Mouse (Mus musculus): ENCODE results near the gene Bmper. TPM values are rescaled to one million over a fixed set of nuclear protein-coding genes. Genes with fewer than 3 reads are reported as not detected.

The Bmper gene
- polyA plus RNA-seq, 1 experiment from 2014 or later: 6.9 TPM

GRCm38 (mm10) chr9:23412956-23413355 lies 190.1 kb downstream of the Bmper start:
- H3K9me3 ChIP-seq (ENCODE audit: control insufficient read depth, low read depth, low read length): peaks cover 4% of the 10 kb centered on the region; the same call in 1 of the 2 replicates
- 77% methylated on average over 2 of the region's 2 CpGs for WGBS
- no peak overlapping the region for H3K4me3 ChIP-seq (ENCODE audit: low read depth, low read length)
- H3K4me1 ChIP-seq (ENCODE audit: control insufficient read depth, insufficient read depth, low read length): no peaks in the 10 kb centered on the region
- no peak overlapping the region for H3K9ac ChIP-seq (replicated peaks; ENCODE audit: low read depth, low read length)
- no peak for ATAC-seq (ENCODE audit: insufficient number of reproducible peaks, insufficient read depth, low FRiP score, low read depth)
- H3K27me3 ChIP-seq (ENCODE audit: control insufficient read depth, insufficient read depth, low read length): no peaks in the 10 kb centered on the region
- H3K4me2 ChIP-seq (replicated peaks; ENCODE audit: low read depth, low read length): no peak overlapping the region
- H3K36me3 ChIP-seq (ENCODE audit: control insufficient read depth, insufficient read depth, low read length): no peaks in the 10 kb centered on the region
- H3K27ac ChIP-seq (ENCODE audit: low read length): no peak overlapping the region

- 75% methylated on average over 2 of the region's 2 CpGs for WGBS
Measured at GRCm38 (mm10) chr9:23419107-23419506, 196.2 kb downstream of the Bmper start.

GRCm38 (mm10) chr9:23423748-23424147 lies 200.9 kb downstream of the Bmper start:
- no peak overlapping the region for H3K4me3 ChIP-seq (ENCODE audit: low read depth, low read length)
- H3K9me3 ChIP-seq (ENCODE audit: control insufficient read depth, low read depth, low read length): no peaks in the 10 kb centered on the region
- no peaks in the 10 kb centered on the region for H3K4me1 ChIP-seq (ENCODE audit: control insufficient read depth, insufficient read depth, low read length)
- no peaks in the 10 kb centered on the region for H3K27me3 ChIP-seq (ENCODE audit: control insufficient read depth, insufficient read depth, low read length)
- no peak overlapping the region for H3K27ac ChIP-seq (ENCODE audit: low read length)
- H3K9ac ChIP-seq (replicated peaks; ENCODE audit: low read depth, low read length): no peak overlapping the region
- no peak overlapping the region for H3K4me2 ChIP-seq (replicated peaks; ENCODE audit: low read depth, low read length)
- H3K36me3 ChIP-seq (ENCODE audit: control insufficient read depth, insufficient read depth, low read length): no peaks in the 10 kb centered on the region
- no peak for ATAC-seq (ENCODE audit: insufficient number of reproducible peaks, insufficient read depth, low FRiP score, low read depth)
- WGBS: 87% methylated on average over 1 of the region's 1 CpGs

More at GRCm38 (mm10) chr9:23419107-23419506, 196.2 kb downstream of the Bmper start:
- Histone ChIP-seq H3K9me3 (ENCODE audit: control insufficient read depth, low read depth, low read length) (peaks cover 4% of the 10 kb centered on the region; the same call in 1 of the 2 replicates), H3K36me3 (ENCODE audit: control insufficient read depth, insufficient read depth, low read length) (no peaks in the 10 kb centered on the region), H3K27ac (ENCODE audit: low read length) (no peak overlapping the region), H3K4me1 (ENCODE audit: control insufficient read depth, insufficient read depth, low read length) (no peaks in the 10 kb centered on the region), H3K27me3 (ENCODE audit: control insufficient read depth, insufficient read depth, low read length) (no peaks in the 10 kb centered on the region), H3K4me3 (ENCODE audit: low read depth, low read length) (no peak overlapping the region), H3K9ac (replicated peaks; ENCODE audit: low read depth, low read length) (no peak overlapping the region), H3K4me2 (replicated peaks; ENCODE audit: low read depth, low read length) (no peak overlapping the region)
- no peak for ATAC-seq (ENCODE audit: insufficient number of reproducible peaks, insufficient read depth, low FRiP score, low read depth)

DNA sequence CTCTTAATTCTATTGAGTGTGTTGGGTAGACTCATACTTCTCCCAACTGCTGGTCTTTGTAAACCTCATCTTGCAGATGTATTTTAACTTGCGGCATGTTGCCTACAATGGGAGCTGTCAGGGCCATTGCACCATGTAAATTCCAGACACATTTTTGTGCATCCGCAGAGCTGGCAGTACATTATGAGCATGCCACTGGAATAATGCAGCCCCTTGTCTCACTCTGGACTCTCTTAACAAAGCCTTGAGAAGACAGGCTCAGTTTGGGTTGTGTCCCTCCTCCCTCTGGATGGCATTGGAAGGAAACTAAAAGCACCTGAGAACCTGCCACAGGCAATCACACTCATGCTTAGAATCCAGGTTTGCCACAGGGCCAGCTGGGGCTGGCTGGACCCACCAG lies 209.8 kb downstream of the Bmper start:
- no peaks in the 10 kb centered on the region for H3K27me3 ChIP-seq (ENCODE audit: control insufficient read depth, insufficient read depth, low read length)
- no peaks in the 10 kb centered on the region for H3K36me3 ChIP-seq (ENCODE audit: control insufficient read depth, insufficient read depth, low read length)
- no peak overlapping the region for H3K4me3 ChIP-seq (ENCODE audit: low read depth, low read length)
- no peak overlapping the region for H3K27ac ChIP-seq (ENCODE audit: low read length)
- H3K4me1 ChIP-seq (ENCODE audit: control insufficient read depth, insufficient read depth, low read length): no peaks in the 10 kb centered on the region
- H3K9me3 ChIP-seq (ENCODE audit: control insufficient read depth, low read depth, low read length): no peaks in the 10 kb centered on the region
- no peak overlapping the region for H3K4me2 ChIP-seq (replicated peaks; ENCODE audit: low read depth, low read length)
- ATAC-seq (ENCODE audit: insufficient number of reproducible peaks, insufficient read depth, low FRiP score, low read depth): no peak
- 89% methylated on average over 2 of the region's 2 CpGs for WGBS
- H3K9ac ChIP-seq (replicated peaks; ENCODE audit: low read depth, low read length): no peak overlapping the region

GRCm38 (mm10) chr9:23433238-23433637 lies 210.4 kb downstream of the Bmper start:
- Histone ChIP-seq H3K9ac (replicated peaks; ENCODE audit: low read depth, low read length) (no peak overlapping the region), H3K4me3 (ENCODE audit: low read depth, low read length) (no peak overlapping the region), H3K9me3 (ENCODE audit: control insufficient read depth, low read depth, low read length) (no peaks in the 10 kb centered on the region), H3K27ac (ENCODE audit: low read length) (no peak overlapping the region), H3K4me2 (replicated peaks; ENCODE audit: low read depth, low read length) (no peak overlapping the region), H3K4me1 (ENCODE audit: control insufficient read depth, insufficient read depth, low read length) (no peaks in the 10 kb centered on the region), H3K27me3 (ENCODE audit: control insufficient read depth, insufficient read depth, low read length) (no peaks in the 10 kb centered on the region), H3K36me3 (ENCODE audit: control insufficient read depth, insufficient read depth, low read length) (no peaks in the 10 kb centered on the region)
- no peak for ATAC-seq (ENCODE audit: insufficient number of reproducible peaks, insufficient read depth, low FRiP score, low read depth)
- WGBS: 85% methylated on average over 3 of the region's 3 CpGs

DNA sequence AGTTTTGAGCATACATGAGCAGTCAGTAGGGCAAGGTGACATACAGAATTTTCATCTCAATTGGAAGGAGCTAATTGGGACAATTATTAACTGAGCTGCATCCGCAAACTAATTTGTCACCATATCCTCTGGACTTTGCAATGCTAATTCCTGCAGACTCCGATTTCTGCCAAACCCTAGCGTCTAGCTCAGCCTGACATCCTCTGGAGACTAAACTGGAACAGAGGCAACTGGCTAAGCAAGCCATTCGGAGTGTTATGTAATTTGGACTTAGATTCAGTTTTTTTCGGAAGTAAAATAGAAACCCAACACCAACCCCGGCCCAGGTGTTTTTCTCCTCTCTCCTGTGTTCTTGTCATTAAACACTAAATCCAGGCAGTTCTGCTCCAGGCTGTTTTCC lies 213.9 kb downstream of the Bmper start:
- H3K36me3 ChIP-seq (ENCODE audit: control insufficient read depth, insufficient read depth, low read length): no peaks in the 10 kb centered on the region
- H3K4me2 ChIP-seq (replicated peaks; ENCODE audit: low read depth, low read length): no peak overlapping the region
- ATAC-seq (ENCODE audit: insufficient number of reproducible peaks, insufficient read depth, low FRiP score, low read depth): no peak
- no peaks in the 10 kb centered on the region for H3K9me3 ChIP-seq (ENCODE audit: control insufficient read depth, low read depth, low read length)
- H3K27ac ChIP-seq (ENCODE audit: low read length): no peak overlapping the region
- no peak overlapping the region for H3K9ac ChIP-seq (replicated peaks; ENCODE audit: low read depth, low read length)
- H3K4me3 ChIP-seq (ENCODE audit: low read depth, low read length): no peak overlapping the region
- H3K27me3 ChIP-seq (ENCODE audit: control insufficient read depth, insufficient read depth, low read length): no peaks in the 10 kb centered on the region
- WGBS: 68% methylated on average over 6 of the region's 6 CpGs
- H3K4me1 ChIP-seq (ENCODE audit: control insufficient read depth, insufficient read depth, low read length): no peaks in the 10 kb centered on the region

DNA sequence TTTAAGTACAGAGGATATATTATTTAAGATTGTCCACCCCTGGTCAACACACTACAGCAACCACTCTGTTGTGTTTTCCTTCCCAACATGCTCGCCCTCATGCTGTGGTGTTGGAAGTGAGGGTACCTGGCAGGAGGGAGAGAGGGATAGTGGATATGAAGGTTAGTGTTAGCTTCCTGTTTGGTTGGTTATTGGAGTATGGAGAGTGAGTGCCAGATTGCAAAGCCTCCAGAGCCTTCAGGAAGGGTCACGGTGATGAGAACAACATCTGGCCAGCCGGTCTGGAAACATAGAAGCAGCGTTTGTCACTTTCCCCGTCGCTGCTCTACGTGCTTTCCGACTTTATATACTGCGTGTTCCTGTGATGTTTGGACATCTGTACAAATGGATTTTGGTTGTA lies 215.8 kb downstream of the Bmper start:
- Histone ChIP-seq H3K4me1 (ENCODE audit: control insufficient read depth, insufficient read depth, low read length) (no peaks in the 10 kb centered on the region), H3K4me2 (replicated peaks; ENCODE audit: low read depth, low read length) (no peak overlapping the region), H3K27me3 (ENCODE audit: control insufficient read depth, insufficient read depth, low read length) (no peaks in the 10 kb centered on the region), H3K4me3 (ENCODE audit: low read depth, low read length) (no peak overlapping the region), H3K9ac (replicated peaks; ENCODE audit: low read depth, low read length) (no peak overlapping the region), H3K27ac (ENCODE audit: low read length) (no peak overlapping the region), H3K36me3 (ENCODE audit: control insufficient read depth, insufficient read depth, low read length) (no peaks in the 10 kb centered on the region), H3K9me3 (ENCODE audit: control insufficient read depth, low read depth, low read length) (no peaks in the 10 kb centered on the region)
- 76% methylated on average over 9 of the region's 9 CpGs for WGBS
- no peak for ATAC-seq (ENCODE audit: insufficient number of reproducible peaks, insufficient read depth, low FRiP score, low read depth)

DNA sequence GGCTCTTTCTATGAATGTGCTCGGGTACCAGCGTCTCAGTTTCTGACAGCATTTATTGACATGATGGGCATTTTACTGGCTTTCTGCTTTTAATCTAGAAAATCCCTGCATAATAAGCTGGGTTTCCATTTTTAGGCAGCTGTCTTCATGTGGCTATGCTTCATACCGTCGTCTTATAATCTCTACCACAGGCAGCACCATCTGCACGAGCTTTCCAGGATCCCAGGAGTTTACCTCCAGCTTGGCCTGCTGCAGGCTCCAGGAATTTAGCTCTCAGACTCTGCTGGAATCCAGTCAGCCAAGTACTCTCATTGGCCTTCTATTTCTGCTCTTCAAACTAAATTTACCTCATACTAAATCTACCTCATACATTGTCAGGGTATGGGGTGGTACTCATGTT lies 219.3 kb downstream of the Bmper start:
- WGBS: 56% methylated on average over 5 of the region's 5 CpGs
- no peak overlapping the region for H3K9ac ChIP-seq (replicated peaks; ENCODE audit: low read depth, low read length)
- H3K4me3 ChIP-seq (ENCODE audit: low read depth, low read length): no peak overlapping the region
- H3K9me3 ChIP-seq (ENCODE audit: control insufficient read depth, low read depth, low read length): no peaks in the 10 kb centered on the region
- no peaks in the 10 kb centered on the region for H3K4me1 ChIP-seq (ENCODE audit: control insufficient read depth, insufficient read depth, low read length)
- H3K27me3 ChIP-seq (ENCODE audit: control insufficient read depth, insufficient read depth, low read length): no peaks in the 10 kb centered on the region
- no peak overlapping the region for H3K4me2 ChIP-seq (replicated peaks; ENCODE audit: low read depth, low read length)
- H3K36me3 ChIP-seq (ENCODE audit: control insufficient read depth, insufficient read depth, low read length): no peaks in the 10 kb centered on the region
- no peak for ATAC-seq (ENCODE audit: insufficient number of reproducible peaks, insufficient read depth, low FRiP score, low read depth)
- no peak overlapping the region for H3K27ac ChIP-seq (ENCODE audit: low read length)

DNA sequence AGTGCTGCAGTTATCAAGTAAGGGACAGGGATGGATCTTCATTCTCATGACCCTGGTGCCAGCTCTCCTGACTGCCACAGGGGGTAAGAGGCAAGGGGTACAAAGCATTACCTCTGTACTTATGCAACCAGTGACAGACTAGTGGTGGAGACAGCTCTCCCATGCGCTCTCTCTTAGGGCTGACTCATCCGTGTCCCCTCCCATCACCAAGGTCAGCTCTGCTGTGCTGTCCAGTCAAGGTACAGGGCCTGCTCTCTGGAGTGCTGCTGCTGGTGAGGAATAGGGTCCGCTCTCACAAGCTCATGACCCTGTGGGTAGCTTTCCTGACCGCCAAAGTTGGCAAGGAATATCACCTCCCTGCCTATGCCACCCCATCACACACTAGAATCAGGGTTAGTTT lies 222.1 kb downstream of the Bmper start:
- ATAC-seq (ENCODE audit: insufficient number of reproducible peaks, insufficient read depth, low FRiP score, low read depth): no peak
- Histone ChIP-seq H3K4me2 (replicated peaks; ENCODE audit: low read depth, low read length) (no peak overlapping the region), H3K27ac (ENCODE audit: low read length) (no peak overlapping the region), H3K9ac (replicated peaks; ENCODE audit: low read depth, low read length) (no peak overlapping the region), H3K9me3 (ENCODE audit: control insufficient read depth, low read depth, low read length) (no peaks in the 10 kb centered on the region), H3K4me3 (ENCODE audit: low read depth, low read length) (no peak overlapping the region), H3K36me3 (ENCODE audit: control insufficient read depth, insufficient read depth, low read length) (no peaks in the 10 kb centered on the region), H3K4me1 (ENCODE audit: control insufficient read depth, insufficient read depth, low read length) (no peaks in the 10 kb centered on the region), H3K27me3 (ENCODE audit: control insufficient read depth, insufficient read depth, low read length) (no peaks in the 10 kb centered on the region)
- WGBS: 95% methylated on average over 4 of the region's 4 CpGs
